Mouse (Mus musculus): ENCODE data around the gene Gm49661. TPM values are rescaled to one million over a fixed set of nuclear protein-coding genes. Genes with fewer than 3 reads are reported as not detected.

Gene Gm49661
- polyA plus RNA-seq, 1 experiment, result not detected

- Histone ChIP-seq H3K36me3 (ENCODE audit: control insufficient read depth, insufficient read depth, low read length) (no peaks in the 10 kb centered on the region), H3K4me1 (ENCODE audit: control insufficient read depth, insufficient read depth, low read length) (peaks cover 20% of the 10 kb centered on the region; the same call in 1 of the 2 replicates), H3K4me3 (ENCODE audit: insufficient read depth, low read depth, low read length) (no peak overlapping the region), H3K27me3 (replicated peaks; ENCODE audit: control insufficient read depth, insufficient read depth, low read length) (no peaks in the 10 kb centered on the region), H3K27ac (ENCODE audit: insufficient read depth, low read depth, low read length) (no peak overlapping the region)
- DNase-seq, result peak; percentile 74
- WGBS, result 44% methylated on average over 4 of the region's 4 CpGs
- TF ChIP-seq POLR2A (IDR thresholded peaks at IDR 0.05; ENCODE audit: low read depth, low read length) (no peak), CTCF (conservative IDR thresholded peaks at IDR 0.05; ENCODE audit: insufficient read depth, insufficient read length, low read depth, low read length) (peak; percentile 91)
These were observed 4.7 kb upstream of the Gm49661 start for GRCm38 (mm10) chr8:84973803-84974542.

- no peak for DNase-seq
- Histone ChIP-seq H3K4me1 (ENCODE audit: control insufficient read depth, insufficient read depth, low read length) (peaks cover 22% of the 10 kb centered on the region; the same call in 1 of the 2 replicates), H3K4me3 (ENCODE audit: insufficient read depth, low read depth, low read length) (no peak overlapping the region), H3K27me3 (replicated peaks; ENCODE audit: control insufficient read depth, insufficient read depth, low read length) (no peaks in the 10 kb centered on the region), H3K27ac (ENCODE audit: insufficient read depth, low read depth, low read length) (no peak overlapping the region), H3K36me3 (ENCODE audit: control insufficient read depth, insufficient read depth, low read length) (no peaks in the 10 kb centered on the region)
- 76% methylated on average over 1 of the region's 1 CpGs for WGBS
- no peak for TF ChIP-seq CTCF (conservative IDR thresholded peaks at IDR 0.05; ENCODE audit: insufficient read depth, insufficient read length, low read depth, low read length)
- TF ChIP-seq POLR2A (IDR thresholded peaks at IDR 0.05; ENCODE audit: low read depth, low read length), result no peak
These were observed 3.8 kb upstream of the Gm49661 start for GRCm38 (mm10) chr8:84973079-84973478.

GRCm38 (mm10) chr8:84970913-84971312 is 1.7 kb upstream of the Gm49661 start:
- TF ChIP-seq CTCF (conservative IDR thresholded peaks at IDR 0.05; ENCODE audit: insufficient read depth, insufficient read length, low read depth, low read length) (no peak), POLR2A (IDR thresholded peaks at IDR 0.05; ENCODE audit: low read depth, low read length) (no peak)
- Histone ChIP-seq H3K4me3 (ENCODE audit: insufficient read depth, low read depth, low read length) (0 out of 2 replicates have a peak overlapping the region, but pooled peaks have one; percentile 88), H3K27ac (ENCODE audit: insufficient read depth, low read depth, low read length) (no peak overlapping the region), H3K4me1 (ENCODE audit: control insufficient read depth, insufficient read depth, low read length) (peaks cover 26% of the 10 kb centered on the region), H3K27me3 (replicated peaks; ENCODE audit: control insufficient read depth, insufficient read depth, low read length) (no peaks in the 10 kb centered on the region), H3K36me3 (ENCODE audit: control insufficient read depth, insufficient read depth, low read length) (no peaks in the 10 kb centered on the region)
- no peak for DNase-seq
- WGBS, result 73% methylated on average over 5 of the region's 5 CpGs

DNA sequence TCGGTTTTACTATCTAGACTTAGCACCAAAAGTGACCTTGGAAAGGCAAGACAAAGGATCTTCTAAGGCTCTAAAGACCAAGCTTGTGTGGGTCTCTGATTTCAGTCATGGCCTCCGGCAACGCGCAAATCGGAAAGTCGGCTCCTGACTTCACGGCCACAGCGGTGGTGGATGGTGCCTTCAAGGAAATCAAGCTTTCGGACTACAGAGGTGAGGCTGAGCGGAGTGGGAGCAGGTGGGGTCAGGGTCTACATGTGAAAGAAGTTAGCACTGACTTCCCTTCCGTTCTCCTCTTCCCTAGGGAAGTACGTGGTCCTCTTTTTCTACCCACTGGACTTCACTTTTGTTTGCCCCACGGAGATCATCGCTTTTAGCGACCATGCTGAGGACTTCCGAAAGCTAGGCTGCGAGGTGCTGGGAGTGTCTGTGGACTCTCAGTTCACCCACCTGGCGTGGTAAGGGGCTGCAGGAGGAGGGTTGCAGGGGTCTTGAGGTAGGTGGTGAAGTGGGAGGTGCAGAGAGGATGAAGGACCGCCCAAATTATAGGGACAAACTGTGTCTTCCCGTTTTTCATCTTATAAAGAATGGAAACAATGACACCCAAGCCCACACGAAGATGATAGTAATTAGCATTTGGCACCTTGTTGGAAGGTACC is 1.0 kb upstream of the Gm49661 start:
- DNase-seq, result no peak
- WGBS, result 6% methylated on average over 21 of the region's 21 CpGs
- Histone ChIP-seq H3K27ac (ENCODE audit: insufficient read depth, low read depth, low read length) (peak overlapping the region; percentile 82), H3K36me3 (ENCODE audit: control insufficient read depth, insufficient read depth, low read length) (no peaks in the 10 kb centered on the region), H3K27me3 (replicated peaks; ENCODE audit: control insufficient read depth, insufficient read depth, low read length) (no peaks in the 10 kb centered on the region), H3K4me3 (ENCODE audit: insufficient read depth, low read depth, low read length) (peak overlapping the region; percentile 88), H3K4me1 (ENCODE audit: control insufficient read depth, insufficient read depth, low read length) (peaks cover 21% of the 10 kb centered on the region)
- TF ChIP-seq CTCF (conservative IDR thresholded peaks at IDR 0.05; ENCODE audit: insufficient read depth, insufficient read length, low read depth, low read length) (no peak), POLR2A (IDR thresholded peaks at IDR 0.05; ENCODE audit: low read depth, low read length) (no peak)

DNA sequence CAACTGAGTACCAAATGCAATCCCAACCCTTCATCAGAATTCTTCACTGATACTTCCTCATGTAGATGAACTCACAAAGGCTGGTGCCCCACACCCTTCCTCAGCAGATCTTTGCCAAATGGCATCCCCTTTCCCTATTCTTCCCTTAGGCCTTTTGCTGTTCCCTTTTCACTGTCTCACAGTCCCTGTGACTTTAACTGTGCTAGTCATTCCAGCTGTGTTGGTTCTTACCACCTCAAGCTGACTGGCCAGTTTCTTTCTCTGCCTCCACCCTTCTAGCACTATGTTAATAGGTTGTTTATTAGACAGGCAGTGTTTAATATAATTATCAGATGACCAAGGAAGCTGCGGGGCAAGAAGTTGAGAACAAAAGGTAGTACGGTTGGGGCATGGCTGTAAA is 583 bp downstream of the Gm49661 start:
- H3K4me3 ChIP-seq (ENCODE audit: insufficient read depth, low read depth, low read length), result peak overlapping the region; percentile 88; the same call in 1 of the 2 replicates
- H3K36me3 ChIP-seq (ENCODE audit: control insufficient read depth, insufficient read depth, low read length), result no peaks in the 10 kb centered on the region
- DNase-seq, result peak; percentile 67
- peak overlapping the region; percentile 55 for H3K27ac ChIP-seq (ENCODE audit: insufficient read depth, low read depth, low read length)
- 8% methylated on average over 2 of the region's 2 CpGs for WGBS
- H3K4me1 ChIP-seq (ENCODE audit: control insufficient read depth, insufficient read depth, low read length), result peaks cover 18% of the 10 kb centered on the region
- no peak for TF ChIP-seq CTCF (conservative IDR thresholded peaks at IDR 0.05; ENCODE audit: insufficient read depth, insufficient read length, low read depth, low read length)
- TF ChIP-seq POLR2A (IDR thresholded peaks at IDR 0.05; ENCODE audit: low read depth, low read length), result no peak
- no peaks in the 10 kb centered on the region for H3K27me3 ChIP-seq (replicated peaks; ENCODE audit: control insufficient read depth, insufficient read depth, low read length)

DNA sequence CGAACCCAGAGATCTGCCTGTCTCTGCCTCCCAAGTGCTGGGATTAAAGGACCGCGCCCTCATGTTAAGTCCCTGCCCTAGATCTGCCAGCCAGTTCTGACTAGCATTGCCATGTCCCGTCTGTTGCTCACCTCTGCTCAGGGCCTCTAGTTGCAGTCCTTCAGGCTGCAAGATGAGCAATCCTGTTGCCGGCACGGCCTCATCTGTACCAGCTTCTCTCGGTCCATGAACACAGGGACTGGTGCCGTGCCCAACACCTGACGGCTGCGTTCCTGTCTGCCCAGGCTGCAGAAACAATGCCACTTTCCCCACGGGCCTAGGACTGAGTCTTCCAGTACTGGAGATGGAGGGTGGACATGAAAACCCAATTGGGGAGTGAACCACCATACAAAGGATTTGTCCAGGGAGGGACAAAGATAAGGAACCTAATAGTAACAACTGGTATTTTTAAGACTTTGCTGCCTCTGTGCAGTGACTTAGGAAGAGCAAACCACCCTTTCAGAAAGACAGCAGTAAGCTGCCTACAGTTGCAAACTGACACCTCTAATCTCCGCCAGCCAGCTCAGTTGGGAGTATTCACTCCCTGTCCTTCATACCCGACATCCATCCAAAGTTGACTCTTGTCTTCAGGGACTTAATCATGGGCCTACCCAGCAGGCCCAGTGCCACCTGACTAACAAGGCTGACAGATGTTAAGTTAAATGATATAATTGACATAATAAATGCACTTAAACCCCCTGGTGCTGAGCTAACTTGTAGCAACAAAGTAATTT is 1.5 kb downstream of the Gm49661 start:
- Histone ChIP-seq H3K27ac (ENCODE audit: insufficient read depth, low read depth, low read length) (no peak overlapping the region), H3K4me3 (ENCODE audit: insufficient read depth, low read depth, low read length) (no peak overlapping the region), H3K36me3 (ENCODE audit: control insufficient read depth, insufficient read depth, low read length) (no peaks in the 10 kb centered on the region), H3K27me3 (replicated peaks; ENCODE audit: control insufficient read depth, insufficient read depth, low read length) (no peaks in the 10 kb centered on the region), H3K4me1 (ENCODE audit: control insufficient read depth, insufficient read depth, low read length) (peaks cover 18% of the 10 kb centered on the region)
- 91% methylated on average over 13 of the region's 13 CpGs for WGBS
- TF ChIP-seq POLR2A (IDR thresholded peaks at IDR 0.05; ENCODE audit: low read depth, low read length) (no peak), CTCF (conservative IDR thresholded peaks at IDR 0.05; ENCODE audit: insufficient read depth, insufficient read length, low read depth, low read length) (no peak)
- no peak for DNase-seq
